Mouse (Mus musculus) layer of hippocampus, postnatal 36 days (tissue): Measurements from ENCODE around the gene Btbd35f29. TPM values are rescaled to one million over a fixed set of nuclear protein-coding genes. Genes with fewer than 3 reads are reported as not detected.
"Not testable (repeated sequence)": the region's sequence is repeated elsewhere in the genome, so short reads cannot be mapped to it uniquely, and the experiment has no call there.

ENCODE experiments used
- DNase-seq, 2 experiments: peaks; one replicate each; pipeline ENCODE4 v3.0.0; 2022
- total RNA-seq, 2 experiments: library from RNA; stranded (reverse); gene quantifications; 2 replicates each; pipeline ENCODE4 v1.2.3; 2021

Gene Btbd35f29
- not detected for total RNA-seq

DNA sequence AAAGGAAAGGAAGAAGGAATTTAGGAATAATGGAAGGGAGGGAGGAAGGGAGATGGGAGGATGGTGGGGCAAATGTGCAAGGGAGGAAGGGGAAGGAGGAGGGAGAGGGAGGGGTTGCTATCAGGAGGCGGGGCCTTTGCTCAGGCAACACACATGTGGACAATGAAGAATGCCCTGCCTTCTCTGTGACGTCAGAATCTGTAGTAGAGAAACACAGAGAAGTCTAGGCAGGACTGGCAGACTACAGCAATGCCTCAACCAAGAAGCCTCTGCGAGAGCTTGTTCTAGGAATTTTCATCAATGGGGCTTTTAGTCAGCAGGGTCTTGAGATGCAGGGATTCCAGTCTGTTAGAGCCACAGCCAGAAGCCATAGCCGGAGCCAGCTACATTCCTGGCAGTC is at the start of gene Btbd35f29:
Btbd35f29 (plus strand) TSS at position 301 of the 400 bp plus-strand sequence.
- not testable (repeated sequence) for DNase-seq

DNA sequence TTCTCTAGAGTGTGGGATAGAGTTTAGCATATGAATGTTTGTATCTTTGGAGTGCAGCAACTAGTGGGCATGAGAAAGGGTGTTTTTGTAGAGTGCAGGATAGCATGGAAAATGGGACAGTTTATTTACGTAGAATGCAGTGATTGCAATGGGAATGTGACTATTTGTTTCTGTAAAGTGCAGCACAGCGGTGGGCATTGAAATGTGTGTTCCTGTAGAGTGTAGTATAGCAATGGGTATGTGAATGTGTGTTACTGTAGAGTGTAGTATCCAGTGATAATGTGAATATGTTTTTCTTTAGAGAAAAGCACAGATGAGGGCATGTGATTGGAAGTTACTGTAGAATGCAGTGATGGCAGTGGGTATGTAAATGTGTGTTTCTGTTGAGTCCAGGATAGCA is 23.9 kb downstream of the Btbd35f29 start:
- not testable (repeated sequence) for DNase-seq

DNA sequence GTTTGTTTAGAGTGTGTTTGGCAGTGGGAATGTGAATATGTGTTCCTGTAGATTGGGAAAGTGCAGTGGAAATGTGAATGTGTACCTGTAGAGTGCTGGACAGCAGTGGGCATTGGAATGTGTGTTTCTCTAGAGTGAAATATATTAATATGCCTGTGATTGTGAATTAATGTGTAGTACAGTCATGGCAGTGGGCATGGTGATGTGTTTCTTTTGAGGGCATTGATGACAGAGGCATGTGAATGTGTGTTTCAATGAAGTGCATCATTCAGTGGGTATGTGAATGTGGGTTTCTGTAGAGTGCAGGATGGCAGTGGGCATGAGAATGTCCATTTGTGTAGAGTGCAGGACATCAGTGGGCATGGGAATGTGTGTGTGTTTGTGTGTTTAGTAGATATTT is 27.7 kb downstream of the Btbd35f29 start:
- not testable (repeated sequence) for DNase-seq

DNA sequence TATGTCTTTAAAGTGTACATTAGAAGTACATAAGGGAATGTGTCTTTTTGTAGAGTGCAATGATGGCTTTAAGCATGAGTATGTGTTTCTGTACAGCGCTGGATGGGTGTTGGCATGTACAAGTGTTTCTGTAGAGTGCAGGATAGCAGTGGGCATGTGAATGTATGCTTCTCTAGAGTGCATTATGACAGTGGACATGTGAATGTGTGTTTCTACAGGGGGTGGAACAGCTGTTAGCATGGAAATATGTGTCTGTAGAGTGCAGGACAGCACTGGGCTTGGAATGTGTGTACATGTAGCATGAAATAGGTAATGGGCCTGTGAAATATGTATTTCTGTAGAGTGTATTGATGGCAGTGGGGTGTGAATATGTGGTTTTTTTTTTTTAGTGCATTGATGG is 28.4 kb downstream of the Btbd35f29 start:
- DNase-seq: not testable (repeated sequence)

DNA sequence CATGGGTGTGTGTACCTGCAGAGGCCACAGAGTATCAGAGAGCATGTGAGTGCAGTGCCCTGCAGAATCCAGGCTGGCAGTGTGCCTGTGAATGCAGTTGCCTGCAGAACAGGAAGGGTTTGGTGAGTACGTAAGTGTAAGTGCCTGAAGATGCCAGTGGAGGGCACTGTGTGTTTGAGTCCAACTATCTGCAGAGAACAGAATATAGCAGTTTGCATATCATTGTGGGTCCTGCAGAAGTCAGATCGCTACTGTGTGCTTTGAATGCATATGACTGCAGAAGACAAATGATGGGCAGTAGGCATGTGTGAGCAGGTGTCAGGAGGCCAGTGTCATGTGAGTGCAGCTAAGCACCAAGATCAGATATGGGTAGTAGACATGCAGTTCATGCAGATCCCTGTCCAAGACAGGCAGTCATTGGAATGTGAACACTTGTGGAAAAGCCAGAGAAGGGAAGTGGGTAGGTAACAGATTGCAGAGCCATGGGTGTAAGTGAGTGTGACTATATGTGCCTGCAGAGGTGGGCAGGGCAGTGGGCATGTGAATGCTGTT is 41.1 kb downstream of the Btbd35f29 start:
- DNase-seq: not testable (repeated sequence)

DNA sequence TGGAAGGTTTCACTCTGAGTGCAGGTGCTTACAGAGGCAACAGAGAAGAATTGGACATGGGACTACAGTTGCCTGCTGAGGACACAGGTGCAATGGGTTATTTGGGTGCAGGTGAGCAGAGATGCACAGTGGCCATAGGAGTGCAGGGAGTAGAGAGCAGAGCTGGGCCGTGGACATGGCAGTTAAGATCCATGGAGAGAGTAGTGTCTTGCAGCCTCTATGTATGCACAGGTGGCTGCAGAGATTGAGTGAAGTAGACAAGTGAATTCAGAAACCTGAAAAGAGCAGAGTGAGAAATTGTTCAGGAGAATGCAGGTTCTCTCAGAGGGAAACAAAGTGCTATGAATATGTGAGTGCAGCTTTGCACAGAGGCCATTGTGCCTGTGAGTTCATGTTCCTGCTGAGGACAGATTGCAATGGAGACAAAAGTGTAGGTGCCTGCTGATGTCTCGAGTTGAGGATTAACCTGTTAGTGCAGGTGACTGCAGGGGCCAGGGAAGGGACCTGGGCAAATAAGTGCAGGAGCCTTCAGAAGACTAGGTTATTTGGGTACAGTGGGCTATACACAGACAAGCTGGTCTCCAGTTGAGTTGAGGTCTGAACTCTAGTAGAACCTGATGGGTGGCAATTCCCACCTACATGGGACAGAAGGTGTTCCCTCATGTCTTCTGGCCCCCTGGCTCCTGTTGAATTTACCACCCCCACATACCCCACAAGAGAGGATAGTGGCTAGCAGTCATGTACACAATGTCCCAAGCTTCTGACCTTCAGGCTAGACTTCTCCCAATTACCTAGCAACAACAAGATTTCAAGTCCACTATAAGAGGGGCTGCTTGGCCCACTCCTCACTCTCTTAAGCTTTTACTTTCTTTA is 42.2 kb downstream of the Btbd35f29 start:
- DNase-seq: not testable (repeated sequence)

DNA sequence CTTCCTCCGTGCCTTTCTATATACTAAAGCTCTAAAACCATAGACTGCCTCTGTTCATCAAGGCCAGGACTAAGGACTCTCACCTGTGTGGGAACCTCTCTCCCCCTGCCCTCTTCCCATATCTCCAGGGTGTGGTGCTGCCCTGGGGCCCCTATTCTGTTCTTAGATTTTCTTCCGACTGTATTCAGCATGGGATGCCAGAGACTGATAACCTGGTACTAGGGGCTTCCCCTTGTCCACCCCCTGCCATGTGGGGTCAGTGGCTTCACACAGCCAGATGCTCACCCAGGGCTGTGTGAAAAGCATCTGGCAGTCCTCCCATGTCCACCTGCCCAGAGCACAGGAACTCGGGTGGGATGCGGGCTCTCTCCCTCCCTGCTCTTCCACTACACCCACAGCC is 43.1 kb downstream of the Btbd35f29 start:
- not testable (repeated sequence) for DNase-seq

DNA sequence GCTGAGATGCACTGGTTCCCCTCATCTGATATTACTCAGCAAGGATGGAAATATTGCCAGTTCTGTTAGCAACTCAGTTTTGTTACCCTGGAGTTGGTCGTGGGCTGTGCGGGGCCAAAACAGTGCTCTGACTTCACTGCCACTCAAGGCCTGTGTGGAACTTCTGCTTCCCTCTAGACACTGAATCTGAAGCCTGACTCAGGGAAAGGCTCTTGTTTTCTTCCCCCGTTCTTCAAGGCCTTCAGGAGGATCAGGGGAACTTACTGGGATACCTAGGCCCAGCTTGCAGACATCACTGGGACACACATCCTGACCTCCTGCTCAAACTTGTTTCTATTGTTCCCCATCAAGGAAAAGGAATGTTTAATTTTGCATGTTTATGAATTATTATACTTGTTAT is 45.2 kb downstream of the Btbd35f29 start:
- DNase-seq: not testable (repeated sequence)

DNA sequence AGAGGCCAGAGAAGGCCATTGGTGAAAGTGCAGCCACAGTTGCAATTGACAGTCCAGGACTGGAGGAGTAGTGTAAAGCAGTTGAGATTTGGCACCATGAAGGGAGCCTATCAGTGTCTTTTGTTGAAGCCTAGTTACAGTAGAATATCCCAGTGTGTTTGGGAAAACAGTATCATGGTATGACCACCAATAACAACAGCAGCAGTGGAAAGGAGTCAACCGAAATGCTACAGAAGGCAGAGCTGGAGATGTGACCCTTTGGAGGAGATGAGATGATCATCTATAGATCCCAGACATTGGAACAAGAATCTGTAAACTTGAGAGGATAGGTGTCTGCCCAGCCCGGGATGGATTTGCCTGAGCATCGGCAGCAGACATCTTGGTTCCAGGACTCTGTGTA is 47.7 kb downstream of the Btbd35f29 start:
- DNase-seq: not testable (repeated sequence)

Other genes starting within 250 kb of the Btbd35f29 start
- gene Spin2f, start 136.2 kb downstream of the Btbd35f29 start, total RNA-seq: not detected
- not detected for gene Btbd35f26, start 218.8 kb downstream of the Btbd35f29 start, total RNA-seq